Mouse (Mus musculus): ENCODE measurements at regions not wholly inside any gene's neighbourhood (a gene's known extent, or its start where the extent isn't known, plus 50 kb on each side); places are given as distances from the start of the nearest gene placed in this dataset.

DNA sequence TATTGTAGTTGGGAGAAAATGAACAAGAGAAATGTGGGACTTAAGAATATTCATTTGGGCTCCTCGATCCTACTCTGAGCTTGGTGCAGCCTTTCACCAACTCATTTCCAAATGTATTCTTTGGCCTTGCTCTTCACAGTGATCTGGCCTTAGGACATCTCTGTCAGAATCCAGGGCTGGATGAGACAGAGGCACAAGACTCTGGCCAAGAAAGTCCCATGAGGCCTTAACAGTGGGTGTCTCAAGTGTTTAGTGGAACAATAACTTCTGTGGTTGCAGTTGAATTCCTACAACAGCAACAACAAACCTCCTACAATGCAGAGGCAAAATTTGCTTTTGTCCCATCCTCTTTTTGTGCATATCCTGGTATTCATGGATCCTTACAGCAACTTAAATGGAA, 589.2 kb upstream of the Gm26657 start:
- no peak for DNase-seq

DNA sequence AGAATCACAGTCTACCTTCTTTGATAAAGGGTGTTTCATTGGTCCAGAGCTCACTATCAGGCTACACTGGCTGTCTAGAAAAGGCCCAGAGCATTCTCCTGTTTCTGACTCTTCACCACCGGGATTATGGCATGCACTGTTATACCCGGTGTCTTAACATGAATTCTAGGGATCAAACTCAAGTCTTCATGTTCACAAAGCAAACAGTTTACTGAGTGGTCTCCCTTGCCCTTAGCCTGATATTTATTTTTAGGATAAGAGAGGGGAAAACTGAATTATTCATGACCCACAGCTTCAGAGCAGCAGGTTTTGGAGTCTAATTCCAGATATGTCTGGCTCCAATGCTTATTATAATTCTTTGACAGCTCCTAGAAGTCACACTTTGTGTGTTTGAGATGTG, 596.0 kb upstream of the Gm26657 start:
- no peak for DNase-seq

DNA sequence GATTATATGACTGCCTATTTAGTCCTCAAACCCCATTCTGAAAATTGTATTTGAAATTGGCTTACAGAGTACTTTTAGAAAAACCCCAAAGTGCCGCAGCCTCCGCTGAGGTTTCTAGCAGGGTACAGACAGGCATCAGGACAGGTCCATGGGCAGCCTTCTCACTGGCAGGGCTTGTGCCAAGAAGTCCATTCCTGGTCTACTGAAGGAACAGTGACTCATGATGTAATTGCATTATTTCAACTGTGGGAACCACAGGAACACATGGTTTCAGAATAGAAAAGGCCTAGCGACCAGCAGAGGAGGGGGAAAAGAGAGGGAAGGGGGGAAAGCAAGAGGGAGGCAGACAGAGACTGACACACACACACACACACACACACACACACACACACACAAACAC, 603.0 kb upstream of the Gm26657 start:
- DNase-seq: no peak

DNA sequence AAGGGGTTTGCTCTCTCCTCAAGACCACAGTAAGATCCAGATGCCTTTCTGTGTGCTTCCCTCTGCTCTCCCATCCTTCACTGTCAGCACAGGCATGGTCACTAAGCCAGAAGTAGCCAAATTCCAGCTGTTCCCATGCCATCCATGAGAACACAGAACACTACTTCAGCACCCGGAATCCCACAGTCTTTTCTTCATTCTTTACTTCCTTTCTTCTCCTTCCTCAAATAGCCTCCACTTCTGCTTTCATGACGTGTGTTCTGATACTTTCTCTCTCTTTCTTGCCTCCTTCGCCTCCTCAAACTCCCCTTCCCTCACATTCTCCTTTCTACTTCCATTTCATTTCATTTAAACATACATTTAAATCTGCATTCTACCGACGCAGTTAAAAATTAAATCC, 602.1 kb upstream of the Klf4 start:
- DNase-seq: no peak

DNA sequence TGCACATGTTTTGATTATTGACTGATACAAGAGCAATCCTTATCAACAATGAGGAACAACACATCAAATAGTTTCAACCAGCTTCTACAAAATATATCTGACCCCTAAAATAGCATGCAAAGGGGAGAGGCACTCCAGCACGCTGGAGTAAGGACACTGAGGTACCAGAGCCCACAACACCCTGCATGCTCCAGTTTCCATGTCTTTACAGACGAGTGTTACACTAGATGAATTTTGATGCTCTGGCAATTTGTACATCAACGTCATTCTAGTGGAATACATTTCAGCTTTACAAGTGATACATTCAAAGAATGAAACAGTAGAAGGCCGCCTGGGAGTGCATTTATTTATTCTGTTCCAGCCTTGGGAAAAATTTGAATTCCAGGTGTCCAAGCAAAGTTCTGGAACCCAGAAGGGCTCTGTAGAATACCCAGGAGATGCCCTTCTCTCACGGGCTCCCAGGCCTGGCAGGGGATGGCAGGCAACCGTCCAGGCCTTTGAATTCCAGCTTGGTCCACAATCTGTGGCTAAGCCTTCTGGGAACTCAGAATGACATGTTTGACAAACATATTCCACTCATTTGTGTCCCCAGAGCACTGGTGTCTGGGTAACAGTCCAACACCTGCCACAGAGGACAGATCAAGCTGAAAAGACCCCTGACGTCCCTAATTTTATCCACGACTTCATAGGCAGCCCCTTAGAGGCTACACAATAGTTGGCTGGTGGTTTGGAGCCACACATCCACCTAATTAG, 595.6 kb upstream of the Klf4 start:
- no peak for DNase-seq

DNA sequence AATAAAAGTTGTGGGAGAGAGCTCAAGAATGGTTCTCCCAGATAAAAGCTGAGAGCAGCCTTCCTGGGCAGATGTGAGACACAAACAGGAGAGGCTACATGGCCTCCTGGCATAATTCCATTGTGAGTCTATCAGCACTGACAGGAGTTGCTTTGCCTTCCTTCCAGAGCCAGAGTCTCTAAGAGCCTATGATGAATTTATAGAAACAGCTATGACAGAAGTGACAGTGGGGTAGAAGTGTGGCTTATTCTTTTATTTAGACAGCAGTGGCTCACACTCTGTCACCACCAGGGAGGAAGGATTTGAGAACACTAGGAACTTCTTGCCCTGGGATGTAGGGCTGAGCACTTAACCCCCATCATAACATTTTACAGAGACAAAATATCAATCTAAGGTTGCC, 592.2 kb upstream of the Klf4 start:
- DNase-seq: no peak

DNA sequence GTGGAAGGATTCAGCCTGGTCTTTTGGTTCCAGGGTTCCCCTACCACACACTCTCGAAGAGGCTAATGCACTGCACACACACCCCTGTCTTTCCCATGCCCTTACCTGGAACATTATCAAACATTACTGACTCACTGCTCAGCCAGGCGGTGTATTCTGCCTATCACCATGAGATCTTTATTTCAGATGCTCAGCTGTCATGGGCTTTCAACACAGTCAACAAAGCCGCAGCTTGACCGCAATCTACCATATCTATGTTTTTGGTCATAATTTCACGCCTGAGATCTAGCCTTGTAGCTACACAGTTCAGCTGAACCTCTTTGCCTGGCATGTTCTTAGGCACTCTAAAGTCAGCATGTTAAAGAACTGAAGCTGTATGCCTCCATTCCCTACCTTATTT, 589.9 kb upstream of the Klf4 start:
- no peak for DNase-seq

DNA sequence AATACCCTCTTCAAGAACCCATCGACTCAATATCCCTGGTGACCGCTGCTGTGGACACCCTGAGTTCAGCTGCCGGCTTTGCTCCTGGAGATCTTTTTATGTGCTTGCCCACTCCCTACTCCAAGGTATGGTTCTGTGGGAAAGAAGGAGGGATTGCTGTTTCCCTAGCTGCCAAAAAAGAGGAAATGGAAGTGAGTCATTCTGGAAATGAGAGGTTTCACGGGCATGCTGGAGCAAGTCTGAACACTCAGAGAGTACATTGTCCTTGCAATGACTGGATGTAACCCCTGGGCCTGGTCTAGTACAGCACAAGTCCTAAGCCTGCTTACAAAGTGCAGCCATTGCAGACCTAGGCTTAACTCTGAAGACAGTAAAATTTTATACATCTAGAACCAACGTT, 589.4 kb upstream of the Klf4 start:
- no peak for DNase-seq

DNA sequence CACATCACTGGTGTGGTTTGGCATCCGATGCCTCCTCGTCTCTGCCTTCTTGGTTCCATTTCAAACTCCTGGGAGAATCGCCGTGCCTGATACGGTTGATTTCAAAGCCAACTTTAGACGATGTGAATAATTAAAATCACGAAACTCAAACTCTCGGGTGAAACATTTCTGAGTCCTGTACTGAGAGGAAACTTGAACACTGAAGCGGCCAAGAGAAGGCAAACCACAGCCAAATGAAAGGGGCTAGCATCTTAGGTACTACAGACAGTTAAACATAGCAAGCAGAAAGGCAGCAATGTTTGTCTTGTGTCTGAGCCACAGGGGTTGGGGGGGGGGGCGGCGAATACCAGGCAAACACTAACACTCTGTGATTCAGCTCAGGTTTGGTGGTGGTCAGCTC, 588.1 kb upstream of the Klf4 start:
- DNase-seq: no peak

DNA sequence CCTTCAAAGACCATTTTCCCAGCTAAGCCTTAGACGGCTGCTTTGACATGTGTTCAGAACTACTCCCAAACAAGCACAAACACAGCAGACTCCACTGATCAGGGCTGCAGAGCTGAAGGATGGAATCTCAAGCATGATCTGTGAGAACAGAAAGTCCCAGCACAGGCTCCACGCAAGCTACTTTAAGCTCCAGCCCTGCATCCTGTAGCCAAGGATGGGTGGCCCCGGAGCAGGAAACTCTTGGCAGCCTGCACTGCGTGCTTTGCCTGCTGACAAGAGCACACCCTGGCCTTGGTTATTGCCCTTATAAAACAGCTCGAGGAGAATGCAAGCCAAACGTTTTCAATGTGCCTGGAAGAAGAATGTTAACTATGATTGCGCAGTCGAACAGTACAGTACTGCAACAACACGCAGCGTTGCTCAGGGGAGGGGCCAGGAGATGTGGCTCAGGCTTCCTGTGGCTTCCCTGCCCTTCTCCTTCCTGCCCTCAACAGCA, 581.5 kb upstream of the Klf4 start:
- DNase-seq: peak; percentile 91

DNA sequence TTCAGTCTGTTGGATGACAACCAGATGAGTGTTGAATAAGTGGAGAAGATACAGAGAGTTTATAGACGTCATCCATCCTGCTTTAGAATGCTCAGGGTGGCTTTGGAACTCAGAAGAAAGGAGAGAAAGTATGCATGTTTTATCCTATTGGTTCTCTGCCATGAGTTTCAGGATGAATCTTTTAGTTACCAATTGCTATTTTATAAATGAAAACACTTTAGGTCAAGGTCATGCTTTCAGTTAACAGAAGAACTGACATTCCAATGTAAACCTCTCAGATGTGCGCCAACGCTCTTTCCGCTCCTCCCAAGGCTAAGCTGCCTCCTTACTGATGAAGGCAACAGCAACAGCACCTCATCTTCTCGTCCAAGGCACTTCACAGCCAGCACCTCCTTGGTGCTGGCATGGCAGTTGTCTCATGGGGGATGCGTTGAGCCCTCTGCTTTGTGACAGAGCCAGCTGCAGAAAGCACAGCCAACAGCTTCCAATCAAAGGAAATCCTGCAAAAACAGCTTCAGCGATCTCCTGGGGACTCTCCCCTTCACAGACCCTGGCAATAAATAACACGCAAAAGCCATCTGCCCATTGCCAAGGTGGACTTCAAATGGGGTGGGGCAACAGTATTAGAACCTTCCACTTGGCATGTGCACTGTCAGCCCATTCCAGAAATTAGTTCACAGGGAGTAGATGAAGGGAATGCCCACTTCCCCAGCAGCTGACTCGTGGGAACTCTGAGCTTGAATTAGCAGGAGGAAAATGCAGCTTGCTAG, 580.9 kb upstream of the Klf4 start:
- DNase-seq: no peak

DNA sequence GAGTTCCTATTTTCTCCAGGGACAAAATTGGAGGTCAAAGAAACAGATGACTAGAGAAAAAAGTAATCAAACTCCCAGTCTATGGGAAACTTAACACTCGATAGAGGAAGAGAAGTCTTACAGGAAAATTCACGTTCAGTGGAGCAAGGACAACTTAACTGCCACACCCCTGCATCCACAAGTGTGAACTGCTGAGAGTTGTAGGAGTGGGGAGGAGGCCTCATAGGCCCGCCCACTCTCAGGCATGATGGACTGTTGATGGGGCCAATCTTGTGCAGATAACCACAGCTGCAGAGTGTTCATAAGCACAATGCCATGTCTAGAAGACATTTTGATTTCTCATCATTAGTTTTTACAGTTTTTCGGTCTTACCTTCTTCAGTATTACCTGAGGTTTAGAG, 574.7 kb upstream of the Klf4 start:
- DNase-seq: no peak

DNA sequence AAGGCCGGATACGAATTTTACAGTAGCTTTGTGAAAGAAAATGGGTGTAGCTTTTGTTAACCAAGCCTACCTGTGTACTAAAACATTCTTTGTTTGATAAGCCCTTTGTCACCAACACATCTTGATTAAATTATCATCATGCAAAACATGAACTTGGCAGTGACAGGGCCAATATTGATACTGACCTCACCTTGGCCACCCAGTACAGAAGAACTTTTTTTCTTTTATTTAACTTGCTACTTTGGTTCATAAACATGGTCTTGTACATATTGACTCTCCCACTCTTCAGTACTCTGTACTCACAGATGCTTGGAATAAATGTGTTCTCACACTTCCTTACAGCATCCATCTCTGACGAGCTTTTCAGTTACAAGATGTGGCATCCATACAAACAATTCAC, 570.0 kb upstream of the Klf4 start:
- no peak for DNase-seq

DNA sequence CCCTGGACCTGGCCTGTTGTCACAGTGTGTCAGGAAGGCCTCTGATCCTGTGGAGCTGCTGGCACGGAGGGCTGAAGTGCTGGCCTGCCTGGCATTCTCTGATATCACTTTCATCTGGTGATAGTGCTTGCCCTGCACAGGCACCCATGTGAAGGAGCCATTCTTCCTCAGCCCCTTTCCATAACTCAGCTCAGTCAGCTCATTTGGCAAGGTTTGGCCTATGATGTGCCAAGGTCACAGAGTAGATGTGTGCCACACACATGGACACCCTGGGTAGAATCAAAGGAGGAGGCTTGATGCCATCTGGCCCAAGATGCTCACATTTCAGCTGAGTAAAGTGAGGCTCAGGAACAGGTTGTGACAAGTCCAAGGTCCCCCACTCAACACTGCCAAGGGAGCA, 558.5 kb upstream of the Klf4 start:
- no peak for DNase-seq

DNA sequence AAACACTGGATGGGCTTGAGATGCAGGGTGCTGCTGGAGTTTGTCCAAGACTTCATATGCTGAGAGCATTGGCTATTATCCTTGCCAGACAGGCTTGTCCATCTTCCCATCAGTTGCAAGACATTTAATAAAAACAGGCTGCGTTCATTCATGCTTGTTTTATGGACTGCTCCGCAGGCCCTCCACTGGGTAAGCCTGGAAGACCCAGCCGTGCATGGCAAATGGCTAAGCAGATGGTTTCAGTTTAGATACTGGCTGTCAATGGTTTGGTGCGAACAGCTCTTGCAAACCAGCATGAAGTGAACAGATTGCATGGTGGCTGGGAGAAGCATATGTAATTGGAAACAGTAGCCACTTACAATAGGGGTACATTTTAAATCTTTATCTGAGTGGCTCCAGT, 556.4 kb upstream of the Klf4 start:
- no peak for DNase-seq

DNA sequence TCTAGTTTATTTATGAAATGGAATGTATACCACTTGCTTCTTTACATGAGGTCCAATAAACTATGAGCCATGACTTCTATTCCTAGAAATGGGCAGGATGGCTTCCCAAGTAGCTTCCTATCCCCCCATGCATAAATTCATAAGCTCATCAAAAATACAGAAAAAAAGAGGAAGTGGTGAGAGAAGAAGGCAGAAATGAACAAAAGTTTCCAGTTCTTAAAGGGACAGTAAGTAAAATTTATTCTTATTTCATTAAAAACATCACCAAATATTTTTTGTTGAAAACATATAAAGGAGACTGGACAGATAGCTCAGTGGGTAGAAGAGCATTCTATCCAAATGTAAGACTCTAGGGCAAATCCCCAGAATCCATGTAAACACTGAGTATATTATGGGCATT, 554.0 kb upstream of the Klf4 start:
- no peak for DNase-seq

DNA sequence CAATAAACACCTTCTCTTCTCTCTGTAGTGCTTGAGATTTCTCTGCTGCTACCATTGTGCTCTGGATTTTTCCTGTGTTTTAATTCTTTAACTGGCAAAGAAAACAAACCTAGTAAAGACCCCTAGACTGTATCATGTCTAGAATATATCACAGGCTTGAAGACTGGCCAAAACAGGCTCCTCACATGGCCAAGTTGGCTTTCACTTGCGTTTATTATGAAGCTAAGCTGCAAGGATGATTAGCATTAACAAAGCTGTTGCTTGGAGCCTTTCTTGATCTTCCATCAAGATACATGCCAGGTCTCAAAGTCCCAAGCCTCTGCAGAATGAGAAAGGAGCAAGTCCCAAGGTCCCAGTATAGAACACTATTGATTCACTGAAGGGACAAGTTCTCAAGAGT, 551.9 kb upstream of the Klf4 start:
- DNase-seq: no peak

DNA sequence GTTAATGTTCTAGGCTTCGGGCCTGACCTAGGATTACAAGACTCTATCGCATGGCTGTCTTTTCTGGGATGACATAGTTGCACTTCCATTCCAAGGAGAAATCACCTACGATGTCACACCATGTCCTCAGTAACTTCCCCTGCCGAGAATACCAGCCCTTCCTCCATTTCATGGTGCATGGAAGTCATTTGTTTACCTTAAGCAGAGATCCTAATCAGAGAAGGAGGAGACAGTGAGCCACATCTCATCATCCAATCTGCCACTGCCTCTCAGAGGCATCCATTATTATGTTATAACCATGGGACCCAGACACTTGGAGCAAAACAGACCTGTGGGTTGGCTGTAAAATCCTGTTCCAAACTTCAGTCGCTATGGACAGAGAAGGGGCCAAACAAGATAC, 550.1 kb upstream of the Klf4 start:
- DNase-seq: peak; percentile 19

DNA sequence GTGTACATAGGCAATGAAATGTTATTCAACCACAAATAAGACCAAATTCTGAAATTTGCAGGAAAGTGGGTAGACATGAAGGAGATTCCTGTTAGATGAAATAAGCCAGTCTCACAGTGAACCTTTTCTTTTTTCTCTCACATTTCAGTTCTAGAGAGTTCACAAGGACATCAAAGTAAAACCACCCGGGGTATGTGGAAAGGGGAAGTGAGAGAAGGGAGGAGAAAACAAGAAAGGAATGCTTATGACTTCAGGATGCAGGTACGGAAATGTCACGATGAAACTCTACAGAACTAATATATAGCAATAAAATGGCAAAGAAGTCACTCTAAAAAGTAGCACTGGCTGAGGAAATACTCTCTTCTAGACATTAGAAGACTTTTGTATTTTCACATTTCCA, 548.7 kb upstream of the Klf4 start:
- no peak for DNase-seq

DNA sequence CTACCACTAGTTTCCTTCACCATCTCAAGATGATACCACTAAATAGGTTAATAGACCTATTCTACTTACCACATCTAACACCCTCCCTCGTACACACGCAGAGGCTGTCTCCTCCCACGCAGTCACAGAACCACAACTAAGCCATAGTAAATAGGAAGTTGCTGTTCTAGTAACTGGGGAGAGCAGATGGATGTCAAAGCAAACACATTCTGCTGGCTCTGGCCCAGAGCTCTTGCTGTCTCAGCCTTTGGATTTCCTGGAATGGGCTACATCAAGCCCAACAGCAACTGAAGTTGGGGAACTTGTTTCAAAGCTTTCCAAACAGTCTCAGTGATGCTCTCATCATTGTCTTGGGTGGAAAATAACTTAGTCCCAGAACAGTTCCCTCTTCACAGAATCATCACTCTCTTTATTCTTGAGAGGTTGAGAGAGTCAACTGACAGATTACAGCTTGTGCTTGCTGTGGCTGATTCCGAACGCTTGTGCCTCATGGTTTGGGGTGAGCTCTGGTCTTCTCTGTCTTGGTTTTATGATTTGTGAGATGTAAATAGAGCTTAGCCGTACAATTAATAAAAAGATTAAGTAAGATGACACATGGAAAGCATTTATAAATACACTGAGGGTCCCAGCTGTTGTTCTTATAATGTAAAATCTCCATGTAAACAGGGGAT, 538.5 kb upstream of the Klf4 start:
- peak; percentile 79 for DNase-seq

DNA sequence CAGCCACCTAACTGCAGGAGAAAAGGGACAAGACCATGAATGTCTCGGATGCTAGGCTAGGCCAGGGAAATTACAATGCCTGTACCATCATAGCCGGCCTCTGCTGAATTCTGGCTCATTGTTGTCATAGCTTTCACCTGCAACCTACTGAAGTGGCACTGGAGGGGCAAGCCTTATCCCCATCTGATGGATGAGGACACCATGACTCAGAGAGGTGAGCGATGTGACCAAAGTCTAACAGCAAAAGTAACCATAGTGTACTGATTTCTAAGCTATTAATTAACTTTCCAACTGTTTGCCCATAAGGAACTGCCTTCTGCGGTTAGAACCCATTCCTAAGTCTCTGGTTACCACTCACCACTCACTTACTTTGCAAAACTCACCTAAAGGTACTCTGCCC, 536.6 kb upstream of the Klf4 start:
- no peak for DNase-seq

DNA sequence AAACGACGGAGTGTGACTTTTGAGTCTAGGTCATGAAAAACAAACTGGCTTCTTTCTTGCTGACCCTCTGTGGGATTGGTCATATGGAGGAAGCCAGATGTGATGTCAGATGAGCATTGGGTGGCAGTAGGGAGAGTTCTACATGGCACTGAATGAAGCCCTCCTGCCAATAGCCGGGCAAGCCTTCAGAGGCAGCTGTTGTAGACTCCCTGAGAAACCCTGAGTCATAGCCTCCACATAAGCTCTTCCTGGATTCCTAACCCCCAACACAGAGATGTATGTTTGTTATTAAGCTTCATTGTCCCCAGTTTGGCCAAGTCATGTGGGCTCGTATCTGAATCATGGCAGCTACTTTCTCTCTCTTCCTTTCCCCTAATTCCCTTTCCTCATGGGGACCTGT, 532.4 kb upstream of the Klf4 start:
- no peak for DNase-seq

DNA sequence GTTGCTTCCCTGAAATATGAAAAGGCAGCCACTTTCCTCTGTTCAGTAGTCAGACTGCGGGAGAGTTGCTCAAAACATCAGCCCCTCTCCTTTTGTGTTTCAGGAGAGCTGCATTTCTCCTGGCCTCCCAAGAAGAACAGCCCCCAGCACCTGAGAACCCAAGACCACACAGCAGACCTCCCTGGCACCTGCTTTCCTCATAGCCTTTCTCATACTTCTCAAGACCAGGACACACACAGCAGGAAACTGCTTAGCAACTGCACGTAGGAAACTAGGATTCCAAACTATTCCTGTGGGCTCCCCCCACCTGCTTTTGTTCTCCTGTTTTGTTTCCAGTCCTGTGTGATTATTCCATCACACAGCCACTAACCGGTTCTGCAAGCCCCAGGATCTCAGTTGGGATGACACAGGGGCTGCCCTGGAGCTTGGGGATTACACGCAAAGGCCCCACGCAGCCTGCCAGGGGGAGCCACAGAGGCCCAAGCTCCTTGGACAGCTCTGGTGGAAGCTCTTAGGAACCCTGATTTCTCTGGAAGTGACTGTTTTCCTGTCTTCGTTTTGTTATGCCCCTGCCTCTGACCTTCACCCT, 519.6 kb upstream of the Klf4 start:
- DNase-seq: peak; percentile 29

DNA sequence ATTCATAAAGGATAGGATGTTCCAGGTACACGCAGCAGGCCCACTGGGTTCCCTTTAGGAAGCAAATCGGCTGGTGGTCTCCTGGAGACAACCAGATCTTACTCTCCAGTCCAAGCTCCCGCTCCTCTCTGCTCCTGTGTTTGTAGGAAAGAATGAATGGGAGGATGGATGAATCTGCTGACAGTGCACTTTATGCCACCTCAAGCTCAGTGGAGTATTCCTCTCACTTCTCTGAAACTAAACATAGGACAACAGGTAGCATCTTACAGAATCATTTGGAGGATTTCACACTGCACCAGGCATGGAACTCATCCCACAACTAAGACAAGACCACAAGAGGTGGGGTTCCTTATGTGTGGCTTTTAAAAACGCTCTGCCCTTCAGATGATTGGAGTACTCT, 507.1 kb upstream of the Klf4 start:
- no peak for DNase-seq

All from lung, postnatal 10 days (tissue).